Mouse (Mus musculus) ES-E14 (cell line): ENCODE measurements around the gene Apol7a.

ENCODE experiments used
- CHD2 ChIP-seq: IDR thresholded peaks from 2 replicates; pipeline ENCODE4 v1.6.1; 2014; ENCODE audit warnings: mild to moderate bottlenecking, low read depth, low read length, inconsistent platforms
- HCFC1 ChIP-seq: IDR thresholded peaks from 2 replicates; pipeline ENCODE4 v1.6.1; 2012; ENCODE audit warnings: low read length, inconsistent platforms, borderline replicate concordance; ENCODE audit not compliant: insufficient read depth
- MAFK ChIP-seq: IDR thresholded peaks from 2 replicates; pipeline ENCODE4 v1.6.1; 2014; ENCODE audit warnings: mild to moderate bottlenecking, low read depth, low read length, inconsistent platforms; ENCODE audit not compliant: insufficient read depth
- ZC3H11A ChIP-seq: IDR thresholded peaks from 2 replicates; pipeline ENCODE4 v1.6.1; 2012; ENCODE audit warnings: low read depth, mild to moderate bottlenecking, inconsistent platforms, low read length, borderline replicate concordance

- TF ChIP-seq HCFC1 (no peak), ZC3H11A (no peak), CHD2 (no peak), MAFK (no peak)
These were observed 50.8 kb downstream of the Apol7a start for GRCm38 (mm10) chr15:77348146-77348545.
